Mouse (Mus musculus) midbrain, embryonic 16.5 days (tissue): Measurements from ENCODE around the gene Fbxw7. TPM values are rescaled to one million over a fixed set of nuclear protein-coding genes. Genes with fewer than 3 reads are reported as not detected.

Source experiments
- ATAC-seq: fragments of 200-750 bp; cut with Nextera tagmentation; 2 replicates; pipeline ENCODE4 v1.8.0; 2017; ENCODE audit warnings: moderate TSS enrichment
- H3K27ac ChIP-seq: fragments of 300-500 bp; sonication (generic); 2 replicates; pipeline ENCODE4 v1.5.1; 2014; ENCODE audit warnings: mild to moderate bottlenecking, low read length, mixed read lengths
- H3K27me3 ChIP-seq: fragments of 300-500 bp; sonication (generic); 2 replicates; pipeline ENCODE4 v1.6.1; 2014; ENCODE audit warnings: low read depth, low read length, mixed read lengths; ENCODE audit not compliant: control insufficient read depth, insufficient read depth
- H3K36me3 ChIP-seq: fragments of 300-500 bp; sonication (generic); 2 replicates; pipeline ENCODE4 v1.6.1; 2014; ENCODE audit warnings: mild to moderate bottlenecking, low read length, moderate library complexity, mixed read lengths; ENCODE audit not compliant: control insufficient read depth, insufficient read depth
- H3K4me1 ChIP-seq: fragments of 300-500 bp; sonication (generic); 2 replicates; pipeline ENCODE4 v1.6.1; 2014; ENCODE audit warnings: mild to moderate bottlenecking, low read length, mixed read lengths; ENCODE audit not compliant: control insufficient read depth, insufficient read depth
- H3K4me2 ChIP-seq: fragments of 300-500 bp; sonication (generic); 2 replicates; pipeline ENCODE4 v1.6.1; 2014; ENCODE audit warnings: mild to moderate bottlenecking, low read length, mixed read lengths
- H3K4me3 ChIP-seq: fragments of 300-500 bp; sonication (generic); 2 replicates; pipeline ENCODE4 v1.5.1; 2014; ENCODE audit warnings: low read depth, mild to moderate bottlenecking, low read length, moderate library complexity, mixed read lengths
- H3K9ac ChIP-seq: fragments of 300-500 bp; sonication (generic); 2 replicates; pipeline ENCODE4 v1.6.1; 2014; ENCODE audit warnings: low read depth, low read length, mixed read lengths
- H3K9me3 ChIP-seq: fragments of 300-500 bp; sonication (generic); replicated peaks from 2 replicates; pipeline ENCODE4 v1.6.1; 2014; ENCODE audit warnings: mild to moderate bottlenecking, low read length, mixed read lengths; ENCODE audit not compliant: control insufficient read depth, poor library complexity, severe bottlenecking
- WGBS: fragments of 180-500 bp; shearing (Covaris S2); extraction: QIAGEN DNeasy Blood & Tissue Kit; methylation state at CpG from one replicate; pipeline ENCODE4 v1.1.7; 2014; 5-methylcytosine and 5-hydroxymethylcytosine counted together
- polyA plus RNA-seq: library from polyadenylated mRNA; unstranded; fragments of >200 nt; fragmentation: Nextera tagmentation; extraction: Ambion mirVana; gene quantifications from 2 replicates; pipeline ENCODE4 v1.2.1, GENCODE M21; 2015

Gene Fbxw7
- polyA plus RNA-seq = 28.5 and 29.0 TPM in 2 replicates

DNA sequence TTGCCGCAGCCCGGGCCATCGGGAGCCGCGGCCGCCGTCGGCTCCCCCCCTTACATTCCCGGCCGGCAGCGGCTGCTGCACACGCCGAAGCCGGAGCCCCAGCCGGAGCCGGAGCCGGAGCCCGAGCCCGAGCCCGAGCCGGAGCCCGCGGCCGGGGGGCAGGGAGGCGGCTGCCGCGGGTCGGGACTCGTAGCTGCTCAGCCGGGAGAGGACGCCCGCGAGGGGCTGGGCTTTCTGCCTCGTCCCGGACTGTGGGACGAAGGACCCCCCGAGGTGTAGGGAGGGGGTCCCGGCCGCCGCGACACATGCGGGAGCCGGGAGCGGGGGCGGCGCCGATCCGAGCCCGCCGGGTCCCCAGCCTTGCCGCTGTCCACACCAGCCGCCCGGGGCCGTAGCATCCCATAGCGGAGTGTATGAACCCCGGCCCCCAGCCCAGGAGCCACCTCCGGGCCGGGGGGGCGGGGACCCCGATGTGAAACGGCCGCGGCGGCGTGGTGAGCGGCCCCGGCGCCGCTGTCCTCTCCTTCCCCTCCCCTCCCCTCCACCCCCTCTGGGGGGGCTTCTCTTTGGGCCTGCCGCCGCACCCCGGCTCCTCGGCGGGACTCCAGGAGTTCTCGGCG is at the start of gene Fbxw7:
Fbxw7 (plus strand) TSS at position 507 of the 620 bp plus-strand sequence.
- peak within 1 kb of the TSS; percentile 86 for H3K9ac ChIP-seq
- H3K27ac ChIP-seq = peak within 1 kb of the TSS; percentile 90
- no peaks in the 10 kb centered on the region for H3K9me3 ChIP-seq
- peaks cover 30% of the 10 kb centered on the region for H3K4me1 ChIP-seq
- peak; percentile 74 for ATAC-seq
- no peaks in the 10 kb centered on the region for H3K36me3 ChIP-seq
- no peaks in the 10 kb centered on the region for H3K27me3 ChIP-seq
- peak within 1 kb of the TSS; percentile 100 for H3K4me2 ChIP-seq
- WGBS = 0% methylated on average over 17 of the region's 76 CpGs
- peak within 1 kb of the TSS; percentile 81 for H3K4me3 ChIP-seq

DNA sequence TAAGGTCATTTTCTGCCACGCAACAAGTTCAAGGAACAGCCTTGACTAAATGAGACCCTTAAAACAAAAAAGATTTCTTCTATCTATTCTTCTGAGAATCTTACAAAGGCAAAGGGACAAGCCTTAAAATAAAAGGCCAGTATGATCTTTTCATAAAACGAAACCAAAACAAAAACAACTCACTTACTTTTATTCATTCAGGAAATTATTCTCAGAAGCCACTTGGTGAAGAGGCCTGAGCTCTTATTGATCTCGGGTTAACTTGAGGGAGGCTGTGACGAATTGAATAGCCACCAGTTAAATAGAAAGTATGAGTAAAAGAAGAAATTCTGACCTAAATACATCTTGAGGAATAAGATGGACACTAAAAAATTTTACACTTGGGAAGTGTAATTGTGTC is 46.1 kb upstream of the Fbxw7 start:
- Histone ChIP-seq H3K4me3 (no peak overlapping the region), H3K27ac (no peak overlapping the region), H3K27me3 (no peaks in the 10 kb centered on the region), H3K36me3 (no peaks in the 10 kb centered on the region), H3K4me1 (no peaks in the 10 kb centered on the region), H3K9ac (no peak overlapping the region), H3K9me3 (no peaks in the 10 kb centered on the region), H3K4me2 (no peak overlapping the region)
- no peak for ATAC-seq
- 86% methylated on average over 4 of the region's 4 CpGs for WGBS

- Histone ChIP-seq H3K4me1 (no peaks in the 10 kb centered on the region), H3K4me2 (no peak overlapping the region), H3K27ac (no peak overlapping the region), H3K9ac (no peak overlapping the region), H3K36me3 (no peaks in the 10 kb centered on the region), H3K9me3 (no peaks in the 10 kb centered on the region), H3K4me3 (no peak overlapping the region), H3K27me3 (no peaks in the 10 kb centered on the region)
- ATAC-seq = no peak
- 79% methylated on average over 6 of the region's 6 CpGs for WGBS
Measured at GRCm38 (mm10) chr3:84769411-84769810, 45.7 kb upstream of the Fbxw7 start.

DNA sequence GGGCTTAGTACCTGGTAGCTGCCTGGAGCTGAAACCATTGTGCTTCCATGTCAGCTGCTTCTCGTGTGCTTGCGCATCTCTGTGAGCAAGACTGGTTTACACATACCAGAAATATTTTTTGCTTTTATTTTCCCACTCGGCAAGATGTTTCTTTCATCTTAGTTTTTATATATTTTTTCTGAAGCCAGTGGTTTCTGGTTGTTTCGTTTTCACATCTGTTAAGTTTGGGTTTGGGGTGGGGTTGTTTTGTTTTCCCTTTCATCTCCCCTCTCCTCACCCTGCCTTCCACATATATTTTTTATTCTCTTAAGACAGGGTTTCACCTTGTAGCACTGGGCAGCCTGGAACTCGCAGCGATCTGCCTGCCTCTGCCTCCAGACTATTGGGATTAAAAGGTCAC is 44.5 kb upstream of the Fbxw7 start:
- no peak for ATAC-seq
- 87% methylated on average over 6 of the region's 6 CpGs for WGBS
- no peaks in the 10 kb centered on the region for H3K27me3 ChIP-seq
- H3K9me3 ChIP-seq = no peaks in the 10 kb centered on the region
- no peaks in the 10 kb centered on the region for H3K4me1 ChIP-seq
- no peak overlapping the region for H3K27ac ChIP-seq
- H3K36me3 ChIP-seq = no peaks in the 10 kb centered on the region
- H3K4me3 ChIP-seq = no peak overlapping the region
- H3K4me2 ChIP-seq = no peak overlapping the region
- no peak overlapping the region for H3K9ac ChIP-seq

- Histone ChIP-seq H3K4me1 (no peaks in the 10 kb centered on the region), H3K9ac (no peak overlapping the region), H3K4me3 (no peak overlapping the region), H3K36me3 (no peaks in the 10 kb centered on the region), H3K27me3 (no peaks in the 10 kb centered on the region), H3K27ac (no peak overlapping the region), H3K9me3 (no peaks in the 10 kb centered on the region), H3K4me2 (no peak overlapping the region)
- ATAC-seq = no peak
- WGBS = 59% methylated on average over 2 of the region's 2 CpGs
Measured at GRCm38 (mm10) chr3:84771980-84772379, 43.1 kb upstream of the Fbxw7 start.

- no peak for ATAC-seq
- H3K27me3 ChIP-seq = no peaks in the 10 kb centered on the region
- 71% methylated on average over 8 of the region's 8 CpGs for WGBS
- H3K27ac ChIP-seq = no peak overlapping the region
- no peaks in the 10 kb centered on the region for H3K4me1 ChIP-seq
- no peaks in the 10 kb centered on the region for H3K36me3 ChIP-seq
- H3K9me3 ChIP-seq = no peaks in the 10 kb centered on the region
- H3K4me3 ChIP-seq = no peak overlapping the region
- H3K4me2 ChIP-seq = no peak overlapping the region
- no peak overlapping the region for H3K9ac ChIP-seq
Measured at GRCm38 (mm10) chr3:84774246-84775066, 40.6 kb upstream of the Fbxw7 start.

GRCm38 (mm10) chr3:84775067-84775423 is 40.0 kb upstream of the Fbxw7 start:
- no peaks in the 10 kb centered on the region for H3K36me3 ChIP-seq
- H3K27me3 ChIP-seq = no peaks in the 10 kb centered on the region
- H3K27ac ChIP-seq = no peak overlapping the region
- 73% methylated on average over 6 of the region's 6 CpGs for WGBS
- no peak for ATAC-seq
- no peak overlapping the region for H3K4me3 ChIP-seq
- no peaks in the 10 kb centered on the region for H3K4me1 ChIP-seq
- H3K9ac ChIP-seq = no peak overlapping the region
- H3K9me3 ChIP-seq = no peaks in the 10 kb centered on the region
- no peak overlapping the region for H3K4me2 ChIP-seq

DNA sequence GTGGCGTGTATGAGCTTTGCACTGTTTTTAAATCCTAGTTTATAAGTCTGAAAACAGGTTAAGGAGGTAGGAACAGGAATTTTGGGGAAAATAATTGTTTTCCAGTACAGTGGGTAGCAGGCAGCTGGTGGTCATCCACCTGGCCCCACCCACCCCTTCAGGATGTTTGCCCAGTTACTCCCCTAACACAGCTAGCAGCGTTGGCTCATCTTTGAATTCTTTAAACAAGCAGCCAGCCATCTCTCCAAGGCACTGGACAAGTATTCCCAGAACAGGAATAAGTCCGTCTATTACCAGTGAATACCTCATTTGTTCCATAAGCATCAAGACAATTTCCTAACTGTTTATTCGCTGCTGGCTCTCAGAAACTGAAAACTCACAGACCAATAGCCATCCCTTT is 39.5 kb upstream of the Fbxw7 start:
- no peak for ATAC-seq
- Histone ChIP-seq H3K9me3 (no peaks in the 10 kb centered on the region), H3K27ac (no peak overlapping the region), H3K27me3 (no peaks in the 10 kb centered on the region), H3K4me1 (no peaks in the 10 kb centered on the region), H3K9ac (no peak overlapping the region), H3K36me3 (no peaks in the 10 kb centered on the region), H3K4me2 (no peak overlapping the region), H3K4me3 (no peak overlapping the region)
- WGBS = 73% methylated on average over 4 of the region's 4 CpGs

DNA sequence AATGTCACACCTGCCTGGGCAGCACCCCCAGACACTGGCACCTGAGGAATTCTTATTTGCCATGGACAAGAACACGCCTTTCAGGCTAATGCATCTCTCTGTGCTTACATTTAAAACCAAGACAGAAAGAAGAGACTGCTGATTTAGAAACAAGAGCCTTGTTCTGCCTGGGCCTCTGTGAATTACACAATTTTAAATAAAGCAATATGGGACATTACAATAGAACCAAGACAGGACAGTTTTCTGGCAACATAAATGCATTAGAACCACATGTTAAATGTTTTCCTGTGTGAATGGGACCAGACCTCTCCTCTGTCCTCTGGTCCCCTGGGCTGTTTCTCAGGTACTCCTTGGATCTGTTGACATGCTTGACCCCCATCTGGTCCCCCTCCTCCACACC is 39.0 kb upstream of the Fbxw7 start:
- ATAC-seq = no peak
- WGBS = 83% methylated on average over 1 of the region's 1 CpGs
- no peak overlapping the region for H3K9ac ChIP-seq

More for the DNA sequence above, 39.0 kb upstream of the Fbxw7 start:
- Histone ChIP-seq H3K4me2 (no peak overlapping the region), H3K9me3 (no peaks in the 10 kb centered on the region), H3K27ac (no peak overlapping the region), H3K27me3 (no peaks in the 10 kb centered on the region), H3K4me3 (no peak overlapping the region), H3K36me3 (no peaks in the 10 kb centered on the region), H3K4me1 (no peaks in the 10 kb centered on the region)
